Mouse (Mus musculus) monocyte, adult 5-6 weeks (primary cell): ENCODE measurements around the gene Aip. TPM values are rescaled to one million over a fixed set of nuclear protein-coding genes. Genes with fewer than 3 reads are reported as not detected.
A peak's percentile ranks its signal among the peaks of the same experiment; 100 is the strongest.

ENCODE experiments used
- ATAC-seq: fragments of 153-309, 156-312 bp; replicated peaks from 2 replicates; pipeline ENCODE4 v1.8.0; 2017; ENCODE audit warnings: mild to moderate bottlenecking; ENCODE audit not compliant: low TSS enrichment, insufficient number of reproducible peaks, severe bottlenecking, poor library complexity, low FRiP score
- total RNA-seq: library from RNA; stranded (forward); fragments of 200-1000, 200-491, 200-594 nt; gene quantifications from 3 replicates; pipeline ENCODE4 v1.2.3, GENCODE M21; 2017

The Aip gene
- total RNA-seq, 1 experiment from 2014 or later: 132 TPM

GRCm38 (mm10) chr19:4120496-4120895, 5.2 kb downstream of the Aip start:
- no peak for ATAC-seq

- ATAC-seq: no peak
Observed at GRCm38 (mm10) chr19:4119716-4120487, 5.8 kb downstream of the Aip start.

GRCm38 (mm10) chr19:4118350-4118749, 7.3 kb downstream of the Aip start:
- ATAC-seq: no peak

DNA sequence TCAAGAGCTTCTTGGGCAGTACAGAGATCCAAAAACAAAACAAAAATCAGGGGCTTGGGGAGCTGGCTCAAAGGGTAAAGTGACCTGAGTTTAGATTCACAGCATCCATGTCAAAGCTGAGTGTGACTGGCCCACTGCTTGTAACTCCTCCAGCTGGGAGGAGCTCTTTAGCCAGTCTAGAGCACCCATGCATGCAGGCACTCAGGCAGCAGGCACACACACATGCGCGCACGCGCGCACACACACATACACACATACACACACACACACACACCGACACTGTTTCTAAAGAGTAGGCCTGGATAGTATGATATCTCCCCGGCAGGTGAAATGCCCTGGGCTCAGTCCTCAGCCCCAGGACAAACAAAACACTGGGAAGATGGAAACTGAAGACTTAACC, 8.7 kb downstream of the Aip start:
- ATAC-seq: no peak

DNA sequence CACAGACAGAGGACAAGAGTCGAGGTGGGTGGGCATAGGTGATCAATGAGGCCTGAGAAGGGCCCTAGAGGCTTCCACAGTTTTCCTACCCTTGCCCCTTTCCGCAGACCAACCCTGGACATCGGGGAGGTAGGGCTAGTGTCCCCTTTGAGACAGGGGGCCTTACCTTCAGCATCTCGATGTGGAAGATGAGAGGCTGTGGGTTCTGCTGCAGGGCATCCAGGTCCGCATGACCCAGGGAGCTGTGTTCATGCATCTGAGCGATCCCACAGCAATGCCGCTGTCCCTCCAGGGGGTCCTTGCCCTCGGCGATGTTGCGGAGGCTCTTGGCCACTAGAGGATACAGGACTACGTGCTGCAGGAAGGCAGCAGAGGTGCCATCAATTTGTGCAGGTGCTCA, 9.8 kb downstream of the Aip start:
- ATAC-seq: no peak

- no peak for ATAC-seq
Observed at GRCm38 (mm10) chr19:4115144-4115543, 10.5 kb downstream of the Aip start.

DNA sequence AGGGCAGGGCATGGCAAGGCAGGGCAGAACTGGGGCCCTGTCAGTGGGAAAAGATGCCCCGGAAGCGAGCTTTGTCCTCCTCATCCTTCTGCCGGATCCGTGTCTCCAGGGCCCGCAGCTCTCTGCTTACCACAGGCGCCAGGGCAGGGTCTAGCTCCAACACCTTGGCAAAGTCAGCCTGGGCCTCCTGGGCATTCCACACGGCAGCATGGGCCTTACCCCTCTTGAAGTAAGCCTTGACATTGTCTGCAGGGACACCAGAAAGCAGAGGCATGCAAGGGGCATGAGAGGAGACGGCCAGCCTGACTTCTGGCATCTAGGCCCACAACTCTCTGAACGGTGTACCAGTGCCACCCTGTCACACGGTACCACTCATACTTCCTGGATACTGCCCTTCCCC, 11.1 kb downstream of the Aip start:
- no peak for ATAC-seq

- peak; percentile 55 for ATAC-seq
Observed at GRCm38 (mm10) chr19:4113806-4114230, 11.8 kb downstream of the Aip start.

- ATAC-seq: peak; percentile 24
Observed at GRCm38 (mm10) chr19:4113186-4113805, 12.4 kb downstream of the Aip start.

- peak; percentile 37; the same call in 1 of the 2 replicates for ATAC-seq
Observed at GRCm38 (mm10) chr19:4112063-4112960, 13.3 kb downstream of the Aip start.

DNA sequence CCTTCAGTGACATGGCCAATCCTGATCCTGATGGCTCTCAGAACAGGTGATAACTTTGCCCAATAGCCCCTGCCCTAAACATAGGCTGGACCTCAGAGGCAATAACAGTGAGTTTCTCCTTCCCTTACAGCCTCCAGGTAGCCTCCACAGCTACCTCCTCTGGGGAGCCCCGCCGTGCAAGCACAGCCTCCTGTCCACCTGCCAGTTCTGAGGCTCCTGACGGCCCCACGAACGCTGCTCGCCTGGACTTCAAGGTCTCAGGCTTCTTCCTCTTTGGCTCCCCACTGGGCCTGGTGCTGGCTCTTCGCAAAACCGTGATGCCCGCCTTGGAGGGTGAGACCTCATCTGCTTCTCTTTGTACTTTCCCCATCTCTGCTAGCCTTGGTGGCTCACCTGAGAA, 17.1 kb downstream of the Aip start:
- no peak for ATAC-seq

DNA sequence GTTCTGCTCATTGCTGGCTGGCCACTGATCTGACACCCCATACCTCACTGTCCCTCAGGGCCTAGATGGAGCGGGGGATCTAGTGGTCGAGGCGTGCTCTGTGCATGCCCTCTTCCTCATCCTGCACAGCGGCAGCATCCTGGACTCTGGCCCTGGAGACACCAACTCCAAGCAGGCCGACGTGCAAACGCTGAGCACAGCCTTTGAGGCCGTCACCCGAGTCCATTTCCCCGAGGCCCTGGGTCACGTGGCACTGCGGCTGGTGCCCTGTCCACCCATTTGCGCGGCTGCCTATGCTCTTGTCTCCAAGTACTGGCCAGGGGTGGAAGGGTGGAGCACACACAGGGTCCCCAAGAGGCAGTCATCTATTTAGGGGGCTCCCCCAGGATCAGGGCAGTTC, 19.0 kb downstream of the Aip start:
- no peak for ATAC-seq

- ATAC-seq: no peak
Observed at GRCm38 (mm10) chr19:4104675-4105194, 20.9 kb downstream of the Aip start.

DNA sequence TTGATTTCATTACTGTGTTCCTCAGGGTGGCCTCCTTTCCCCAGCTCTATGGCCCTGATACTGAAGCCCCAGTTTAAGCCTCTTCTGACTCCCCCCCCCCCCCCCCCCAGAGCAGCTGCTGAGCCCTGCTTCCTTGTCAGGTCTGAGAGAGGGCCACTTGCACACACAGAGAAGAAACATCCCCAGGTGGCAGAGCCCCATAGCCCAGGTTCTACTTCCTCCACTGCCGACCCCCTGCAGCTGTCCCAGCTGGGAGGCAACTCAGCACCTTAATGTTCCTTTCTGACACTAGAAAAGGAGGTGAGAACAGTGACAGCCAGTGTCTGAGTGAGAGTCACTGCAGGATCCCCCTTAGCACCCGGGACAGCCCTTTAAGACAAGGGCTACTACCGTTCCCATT, 21.9 kb downstream of the Aip start:
- ATAC-seq: no peak

GRCm38 (mm10) chr19:4103294-4103693, 22.4 kb downstream of the Aip start:
- no peak for ATAC-seq

GRCm38 (mm10) chr19:4102626-4103025, 23.0 kb downstream of the Aip start:
- no peak for ATAC-seq

GRCm38 (mm10) chr19:4102049-4102448, 23.6 kb downstream of the Aip start:
- no peak for ATAC-seq

- no peak for ATAC-seq
Observed at GRCm38 (mm10) chr19:4101466-4101865, 24.2 kb downstream of the Aip start.

DNA sequence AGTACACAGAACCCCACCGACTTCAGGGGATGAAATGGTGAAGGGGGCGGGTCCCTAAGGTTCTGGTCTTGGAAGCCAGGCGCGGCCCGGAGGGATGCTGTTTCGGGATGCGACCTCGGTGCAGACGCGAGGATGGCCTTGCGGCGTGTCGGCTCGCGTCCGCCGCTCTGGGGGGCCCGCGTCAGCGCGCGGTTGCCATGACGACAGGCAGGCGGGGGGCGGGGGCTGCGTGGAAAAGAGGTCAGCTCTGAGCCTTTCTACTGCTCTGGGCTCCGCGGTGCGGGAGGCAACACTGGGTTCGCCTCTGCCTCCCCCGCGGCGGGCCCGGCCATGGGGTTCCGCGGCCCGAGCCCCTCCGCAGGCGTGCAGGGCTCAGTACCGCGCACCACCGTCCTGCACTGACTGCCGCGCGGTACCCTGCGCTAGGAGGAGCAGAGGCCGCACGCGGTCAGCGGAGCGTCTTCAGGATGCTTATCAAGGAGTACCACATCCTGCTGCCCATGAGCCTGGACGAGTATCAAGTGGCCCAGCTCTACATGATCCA, 24.9 kb downstream of the Aip start:
- ATAC-seq: no peak
